Mouse (Mus musculus) neural tube, embryonic 11.5 days (tissue): ENCODE results near the gene Pde2a. TPM values are rescaled to one million over a fixed set of nuclear protein-coding genes. Genes with fewer than 3 reads are reported as not detected.

Source experiments
- ATAC-seq: fragments of 200-750 bp; cut with Nextera tagmentation; 2 replicates; pipeline ENCODE4 v1.8.0; 2017; ENCODE audit warnings: moderate number of reproducible peaks, mild to moderate bottlenecking, moderate TSS enrichment, moderate library complexity; ENCODE audit not compliant: insufficient read depth, low FRiP score, low TSS enrichment
- DNase-seq: peaks from one replicate; pipeline ENCODE4 v3.0.0-alpha.2; 2015; ENCODE audit warnings: low spot score
- H3K27ac ChIP-seq: fragments of 300-500 bp; sonication (generic); 2 replicates; pipeline ENCODE4 v1.5.1; 2014; ENCODE audit warnings: low read depth, mild to moderate bottlenecking, low read length
- H3K27me3 ChIP-seq: fragments of 300-500 bp; sonication (generic); 2 replicates; pipeline ENCODE4 v1.6.1; 2014; ENCODE audit warnings: mild to moderate bottlenecking, low read length, mixed read lengths; ENCODE audit not compliant: control insufficient read depth, insufficient read depth
- H3K36me3 ChIP-seq: fragments of 300-500 bp; sonication (generic); 2 replicates; pipeline ENCODE4 v1.6.1; 2014; ENCODE audit warnings: mild to moderate bottlenecking, low read length, moderate library complexity, mixed read lengths; ENCODE audit not compliant: control insufficient read depth, insufficient read depth
- H3K4me1 ChIP-seq: fragments of 300-500 bp; sonication (generic); 2 replicates; pipeline ENCODE4 v1.6.1; 2014; ENCODE audit warnings: low read length, mixed read lengths; ENCODE audit not compliant: control insufficient read depth, insufficient read depth
- H3K4me2 ChIP-seq: fragments of 300-500 bp; sonication (generic); 2 replicates; pipeline ENCODE4 v1.6.1; 2014; ENCODE audit warnings: low read depth, mild to moderate bottlenecking, moderate library complexity
- H3K4me3 ChIP-seq: fragments of 300-500 bp; sonication (generic); 2 replicates; pipeline ENCODE4 v1.5.1; 2014; ENCODE audit warnings: low read depth, low read length
- H3K9ac ChIP-seq: fragments of 300-500 bp; sonication (generic); 2 replicates; pipeline ENCODE4 v1.6.1; 2014; ENCODE audit warnings: mild to moderate bottlenecking, low read length
- H3K9me3 ChIP-seq: fragments of 300-500 bp; sonication (generic); 2 replicates; pipeline ENCODE4 v1.6.1; 2016; ENCODE audit warnings: low read length; ENCODE audit not compliant: control insufficient read depth
- WGBS: fragments of 180-500 bp; shearing (Covaris S2); extraction: QIAGEN DNeasy Blood & Tissue Kit; methylation state at CpG from one replicate; pipeline ENCODE4 v1.1.7; 2014; 5-methylcytosine and 5-hydroxymethylcytosine counted together
- polyA plus RNA-seq: library from polyadenylated mRNA; unstranded; fragments of >200 nt; fragmentation: Nextera tagmentation; extraction: Ambion mirVana; gene quantifications from 2 replicates; pipeline ENCODE4 v1.2.1, GENCODE M21; 2014

The Pde2a gene
- polyA plus RNA-seq, 1 experiment from 2014 or later: 26.2 TPM

GRCm38 (mm10) chr7:101414209-101414608 lies 7.3 kb upstream of the Pde2a start:
- Histone ChIP-seq H3K4me1 (peaks cover 9% of the 10 kb centered on the region; the same call in 1 of the 2 replicates), H3K27ac (no peak overlapping the region), H3K27me3 (peaks cover 2% of the 10 kb centered on the region; the same call in 1 of the 2 replicates), H3K36me3 (no peaks in the 10 kb centered on the region), H3K4me2 (no peak overlapping the region), H3K9me3 (no peaks in the 10 kb centered on the region), H3K9ac (no peak overlapping the region), H3K4me3 (no peak overlapping the region)
- 41% methylated on average over 4 of the region's 4 CpGs for WGBS
- ATAC-seq (no peak), DNase-seq (no peak)

DNA sequence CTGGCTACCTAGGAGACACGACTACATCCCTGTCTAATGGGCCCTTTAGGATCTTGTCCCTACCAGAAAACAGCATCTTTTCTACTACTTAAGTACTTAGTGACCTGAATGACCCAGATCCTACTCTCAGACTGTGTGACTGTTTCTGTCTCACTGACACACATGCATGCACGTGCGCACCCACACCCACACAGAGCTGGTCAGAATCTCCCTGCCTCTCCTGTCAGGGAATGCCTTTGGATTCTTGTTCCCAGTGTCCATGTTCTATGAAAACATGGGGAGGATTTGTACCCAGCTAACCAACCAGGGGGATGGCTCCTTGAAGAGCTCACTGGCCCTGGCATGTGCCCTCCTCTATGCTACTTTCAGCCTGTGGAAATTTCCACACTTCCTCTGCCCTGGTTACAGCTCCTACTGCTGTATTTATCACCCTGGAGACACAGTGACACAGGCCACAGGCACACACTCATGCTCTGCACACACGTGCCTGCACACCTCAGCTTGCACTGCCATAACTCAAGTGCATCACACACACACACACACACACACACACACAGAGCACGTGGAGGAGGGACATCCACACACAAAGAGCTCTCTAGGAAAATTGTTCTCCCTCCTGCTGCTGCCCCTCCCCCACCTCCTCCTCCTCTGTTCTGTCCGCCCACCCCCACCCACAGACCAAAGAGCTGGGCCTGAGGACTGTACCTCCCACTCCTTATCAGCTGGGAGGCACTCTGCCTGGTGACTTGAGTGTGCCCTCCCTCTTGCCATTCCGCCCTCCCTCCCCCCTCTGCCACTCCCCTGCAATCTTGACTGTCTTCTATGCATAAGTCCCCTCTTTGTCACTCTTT lies 6.6 kb upstream of the Pde2a start:
- no peak overlapping the region for H3K4me2 ChIP-seq
- no peaks in the 10 kb centered on the region for H3K36me3 ChIP-seq
- WGBS: 40% methylated on average over 7 of the region's 7 CpGs
- ATAC-seq (peak; percentile 53; the same call in 1 of the 2 replicates), DNase-seq (peak; percentile 45)
- peaks cover 9% of the 10 kb centered on the region; the same call in 1 of the 2 replicates for H3K4me1 ChIP-seq
- peaks cover 2% of the 10 kb centered on the region; the same call in 1 of the 2 replicates for H3K27me3 ChIP-seq
- 0 out of 2 replicates have a peak overlapping the region, but pooled peaks have one; percentile 1 for H3K9ac ChIP-seq
- no peak overlapping the region for H3K27ac ChIP-seq
- H3K9me3 ChIP-seq: no peaks in the 10 kb centered on the region
- H3K4me3 ChIP-seq: no peak overlapping the region

GRCm38 (mm10) chr7:101415512-101416100 lies 5.9 kb upstream of the Pde2a start:
- Histone ChIP-seq H3K36me3 (no peaks in the 10 kb centered on the region), H3K4me2 (no peak overlapping the region), H3K9ac (no peak overlapping the region), H3K9me3 (no peaks in the 10 kb centered on the region), H3K4me3 (no peak overlapping the region), H3K27ac (no peak overlapping the region), H3K27me3 (peaks cover 2% of the 10 kb centered on the region; the same call in 1 of the 2 replicates), H3K4me1 (peaks cover 9% of the 10 kb centered on the region; the same call in 1 of the 2 replicates)
- 36% methylated on average over 8 of the region's 8 CpGs for WGBS
- no peak for DNase-seq
- no peak for ATAC-seq

- H3K27ac ChIP-seq: no peak overlapping the region
- no peak overlapping the region for H3K4me2 ChIP-seq
- DNase-seq (no peak), ATAC-seq (no peak)
- H3K9ac ChIP-seq: no peak overlapping the region
- H3K4me1 ChIP-seq: peaks cover 9% of the 10 kb centered on the region; the same call in 1 of the 2 replicates
- peaks cover 2% of the 10 kb centered on the region; the same call in 1 of the 2 replicates for H3K27me3 ChIP-seq
- no peaks in the 10 kb centered on the region for H3K36me3 ChIP-seq
- no peaks in the 10 kb centered on the region for H3K9me3 ChIP-seq
- H3K4me3 ChIP-seq: no peak overlapping the region
- WGBS: 62% methylated on average over 5 of the region's 5 CpGs
Observed at GRCm38 (mm10) chr7:101416391-101416790, 5.1 kb upstream of the Pde2a start.

DNA sequence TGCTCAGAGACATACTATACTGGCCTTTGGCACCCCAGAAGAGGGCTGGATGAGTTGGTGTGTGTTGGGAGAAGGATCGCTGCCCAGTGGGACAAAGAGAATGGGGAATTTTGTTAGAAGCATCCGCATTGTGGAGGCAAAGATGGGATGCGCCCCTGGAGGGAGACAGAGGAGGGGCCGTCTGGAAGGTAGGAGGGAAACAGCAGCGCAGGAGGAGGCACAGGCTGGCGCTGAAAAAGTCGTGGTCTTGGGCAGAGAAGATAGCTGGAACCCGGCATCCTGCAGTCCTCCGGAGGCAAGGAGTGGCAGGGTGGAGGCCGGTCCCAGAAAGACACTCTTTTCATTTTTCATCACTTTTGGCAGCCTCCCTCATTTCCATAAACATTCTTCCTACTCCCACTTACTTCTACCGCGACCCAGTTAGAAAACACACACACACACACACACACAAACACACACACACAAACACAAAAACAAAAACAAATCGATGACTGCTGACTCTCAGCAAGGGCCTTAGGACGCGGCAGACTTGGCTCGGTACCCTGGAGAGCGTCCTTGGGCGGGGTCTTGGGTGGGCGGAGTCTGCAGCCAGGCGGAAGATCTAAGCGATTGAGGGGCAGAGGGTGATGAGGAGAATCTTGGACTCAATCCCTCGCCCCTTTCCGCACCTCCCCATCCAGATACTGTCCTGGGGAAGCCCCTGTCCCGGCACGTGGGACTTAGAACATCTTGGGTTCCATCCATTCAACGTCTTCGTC lies 2.3 kb upstream of the Pde2a start:
- Histone ChIP-seq H3K4me2 (no peak overlapping the region), H3K4me3 (no peak overlapping the region), H3K27me3 (peaks cover 2% of the 10 kb centered on the region; the same call in 1 of the 2 replicates), H3K9ac (no peak overlapping the region), H3K9me3 (no peaks in the 10 kb centered on the region), H3K36me3 (no peaks in the 10 kb centered on the region), H3K27ac (no peak overlapping the region), H3K4me1 (peaks cover 9% of the 10 kb centered on the region; the same call in 1 of the 2 replicates)
- peak; percentile 56 for DNase-seq
- WGBS: 7% methylated on average over 27 of the region's 27 CpGs
- ATAC-seq: no peak

- Histone ChIP-seq H3K9me3 (no peaks in the 10 kb centered on the region), H3K9ac (peak overlapping the region; percentile 22; the same call in 1 of the 2 replicates), H3K27me3 (peaks cover 2% of the 10 kb centered on the region; the same call in 1 of the 2 replicates), H3K27ac (no peak overlapping the region), H3K4me1 (no peaks in the 10 kb centered on the region), H3K36me3 (no peaks in the 10 kb centered on the region), H3K4me2 (peak overlapping the region; percentile 25), H3K4me3 (peak overlapping the region; percentile 10; the same call in 1 of the 2 replicates)
- ATAC-seq (no peak), DNase-seq (no peak)
- 25% methylated on average over 3 of the region's 3 CpGs for WGBS
Observed at GRCm38 (mm10) chr7:101422069-101422468, 578 bp downstream of the Pde2a start.

GRCm38 (mm10) chr7:101422646-101423045 lies 1.2 kb downstream of the Pde2a start:
- DNase-seq (no peak), ATAC-seq (no peak)
- Histone ChIP-seq H3K9ac (no peak overlapping the region), H3K4me2 (no peak overlapping the region), H3K27ac (no peak overlapping the region), H3K4me1 (no peaks in the 10 kb centered on the region), H3K27me3 (peaks cover 2% of the 10 kb centered on the region; the same call in 1 of the 2 replicates), H3K36me3 (no peaks in the 10 kb centered on the region), H3K9me3 (no peaks in the 10 kb centered on the region), H3K4me3 (no peak overlapping the region)
- WGBS: 88% methylated on average over 8 of the region's 8 CpGs

DNA sequence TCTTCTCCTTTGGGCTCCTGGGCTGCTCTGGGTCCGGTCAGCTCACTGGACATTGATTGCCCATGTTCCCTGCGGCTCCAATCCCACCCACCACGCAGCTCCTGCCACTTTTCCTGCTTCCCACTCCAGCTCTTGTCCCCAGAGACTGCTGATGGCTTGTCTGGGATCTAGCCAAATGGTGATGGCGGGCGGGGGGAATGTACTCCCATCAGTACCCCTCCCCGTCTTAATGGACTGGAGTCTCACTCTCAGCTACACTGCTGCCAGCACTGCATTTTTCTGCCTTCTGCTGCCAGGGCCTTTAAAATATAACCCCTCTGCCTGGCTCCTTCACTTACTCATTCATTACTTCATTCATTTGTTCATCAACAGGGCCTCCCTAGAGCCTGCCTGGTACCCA lies 2.5 kb downstream of the Pde2a start:
- Histone ChIP-seq H3K4me1 (no peaks in the 10 kb centered on the region), H3K9me3 (no peaks in the 10 kb centered on the region), H3K4me3 (no peak overlapping the region), H3K27me3 (no peaks in the 10 kb centered on the region), H3K36me3 (no peaks in the 10 kb centered on the region), H3K4me2 (no peak overlapping the region), H3K27ac (no peak overlapping the region), H3K9ac (no peak overlapping the region)
- ATAC-seq (no peak), DNase-seq (no peak)
- 71% methylated on average over 6 of the region's 6 CpGs for WGBS
